Mouse (Mus musculus): ENCODE data around the gene Slc44a1.

Slc44a1 gene

GRCm38 (mm10) chr4:53440010-53440815, at the start of gene Slc44a1:
Gene Slc44a1, plus strand, starts transcription at chr4:53440413.
- DNase-seq, result peak; percentile 67 to 78

GRCm38 (mm10) chr4:53395002-53395401, 45.2 kb upstream of the Slc44a1 start:
- no peak for DNase-seq

- DNase-seq, result no peak
These were observed 43.5 kb upstream of the Slc44a1 start for GRCm38 (mm10) chr4:53396623-53397192.

GRCm38 (mm10) chr4:53397280-53398117, 42.7 kb upstream of the Slc44a1 start:
- no peak for DNase-seq

- no peak for DNase-seq
These were observed 41.7 kb upstream of the Slc44a1 start for GRCm38 (mm10) chr4:53398561-53398960.

- no peak for DNase-seq
These were observed 40.8 kb upstream of the Slc44a1 start for GRCm38 (mm10) chr4:53399428-53399827.

- no peak for DNase-seq
These were observed 36.8 kb upstream of the Slc44a1 start for GRCm38 (mm10) chr4:53403386-53403785.

GRCm38 (mm10) chr4:53404431-53404925, 35.7 kb upstream of the Slc44a1 start:
- DNase-seq, result no peak

- no peak for DNase-seq
These were observed 33.3 kb upstream of the Slc44a1 start for GRCm38 (mm10) chr4:53406866-53407265.

GRCm38 (mm10) chr4:53408821-53409220, 31.4 kb upstream of the Slc44a1 start:
- DNase-seq, result no peak

- no peak for DNase-seq
These were observed 30.6 kb upstream of the Slc44a1 start for GRCm38 (mm10) chr4:53409526-53410085.

GRCm38 (mm10) chr4:53410752-53411151, 29.5 kb upstream of the Slc44a1 start:
- no peak for DNase-seq

GRCm38 (mm10) chr4:53411958-53412870, 28.0 kb upstream of the Slc44a1 start:
- no peak for DNase-seq

GRCm38 (mm10) chr4:53412991-53413390, 27.2 kb upstream of the Slc44a1 start:
- DNase-seq, result peak in 1 of 2 experiments; percentile 17

GRCm38 (mm10) chr4:53414031-53414797, 26.0 kb upstream of the Slc44a1 start:
- no peak for DNase-seq

GRCm38 (mm10) chr4:53415873-53416637, 24.2 kb upstream of the Slc44a1 start:
- no peak for DNase-seq

GRCm38 (mm10) chr4:53416928-53417327, 23.3 kb upstream of the Slc44a1 start:
- no peak for DNase-seq

- no peak for DNase-seq
These were observed 17.4 kb upstream of the Slc44a1 start for GRCm38 (mm10) chr4:53422799-53423198.

GRCm38 (mm10) chr4:53427120-53427519, 13.1 kb upstream of the Slc44a1 start:
- no peak for DNase-seq

- DNase-seq, result no peak
These were observed 9.7 kb upstream of the Slc44a1 start for GRCm38 (mm10) chr4:53430522-53430921.

All from spleen, adult 18-20 months (tissue).